Mouse (Mus musculus): ENCODE measurements around the gene Gdf9. TPM values are rescaled to one million over a fixed set of nuclear protein-coding genes. Genes with fewer than 3 reads are reported as not detected.
"Not testable (repeated sequence)": the region's sequence is repeated elsewhere in the genome, so short reads cannot be mapped to it uniquely, and the experiment has no call there.

The Gdf9 gene
- under 1 TPM; 0.20 to 0.54 TPM for total RNA-seq (2021)
- long read RNA-seq, experiment 1, result 0 reads
- long read RNA-seq, experiment 2, partial matches to known transcripts, result 0 of 2 reads
- long read RNA-seq, experiment 2, other reads (novel, unspliced or antisense), result 2 of 2 reads

DNA sequence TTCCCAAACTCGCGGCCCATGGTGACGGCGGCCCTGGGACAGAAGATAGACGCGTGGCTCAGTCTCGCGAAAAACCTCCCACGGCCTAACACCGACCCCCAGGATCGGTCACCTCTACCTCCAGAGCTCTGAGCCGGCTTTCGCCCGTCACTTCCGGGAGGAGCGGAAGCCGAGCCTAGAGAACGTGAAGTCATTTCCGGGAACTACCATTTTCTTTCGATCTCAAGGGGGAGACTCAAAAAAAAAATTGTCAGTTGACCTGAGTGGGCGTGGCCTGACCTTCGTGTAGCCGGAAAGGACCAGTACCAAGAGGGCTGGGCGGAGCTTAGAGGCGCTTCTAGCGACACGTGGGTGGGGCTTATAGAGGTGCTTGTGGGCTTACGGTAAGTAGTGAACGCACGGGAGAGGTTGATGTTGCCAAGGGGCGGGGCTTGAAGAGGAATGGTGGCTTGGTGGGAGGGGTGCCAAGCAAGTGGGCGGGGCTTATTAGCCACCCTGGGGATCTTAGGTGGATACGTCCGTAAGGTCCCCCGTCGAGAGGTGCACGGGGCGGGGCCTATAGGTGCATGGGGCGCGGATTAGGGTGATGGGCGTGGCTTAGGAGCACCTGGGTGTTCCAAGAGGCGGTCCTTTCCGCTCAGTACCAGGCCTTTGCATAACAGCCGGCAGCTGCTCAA lies at the start of gene Gdf9, which contains the start of gene Uqcrq:
Gdf9 (plus strand) TSS at position 354 of the 677 bp plus-strand sequence.
Uqcrq (minus strand) TSS at position 162 of the 677 bp plus-strand sequence.
- DNase-seq, result peak; percentile 98

DNA sequence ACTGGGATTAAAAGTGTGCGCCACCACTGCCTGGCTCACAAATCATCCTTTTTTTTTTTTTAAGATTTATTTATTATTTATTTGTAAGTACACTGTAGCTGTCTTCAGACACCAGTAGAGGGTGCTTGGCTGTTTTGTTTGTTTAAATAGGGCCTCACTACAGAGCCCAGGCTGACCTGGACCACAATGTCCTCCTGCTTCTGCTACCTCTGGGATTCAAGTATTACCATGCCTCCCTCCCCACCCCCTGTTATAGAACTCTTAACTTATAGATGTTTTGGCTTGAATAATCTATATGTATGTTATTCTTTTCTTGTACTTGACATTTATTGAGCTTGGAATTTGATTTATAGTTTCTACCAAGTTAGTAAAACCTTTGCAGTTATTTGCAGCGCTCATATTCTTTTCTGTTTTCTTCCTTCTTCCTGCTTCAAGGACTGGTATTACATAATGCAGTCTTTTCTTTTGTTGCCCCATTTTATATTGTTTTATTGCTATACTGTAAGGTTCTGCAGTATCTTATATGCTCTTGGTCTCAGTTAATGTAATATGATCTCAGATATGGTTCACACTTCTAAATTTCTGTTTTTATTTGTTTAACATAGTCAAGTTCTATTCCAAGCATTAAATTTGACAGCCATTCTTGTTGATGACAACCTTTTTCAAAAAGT lies 46.9 kb upstream of the Gdf9 start:
- no peak for DNase-seq

DNA sequence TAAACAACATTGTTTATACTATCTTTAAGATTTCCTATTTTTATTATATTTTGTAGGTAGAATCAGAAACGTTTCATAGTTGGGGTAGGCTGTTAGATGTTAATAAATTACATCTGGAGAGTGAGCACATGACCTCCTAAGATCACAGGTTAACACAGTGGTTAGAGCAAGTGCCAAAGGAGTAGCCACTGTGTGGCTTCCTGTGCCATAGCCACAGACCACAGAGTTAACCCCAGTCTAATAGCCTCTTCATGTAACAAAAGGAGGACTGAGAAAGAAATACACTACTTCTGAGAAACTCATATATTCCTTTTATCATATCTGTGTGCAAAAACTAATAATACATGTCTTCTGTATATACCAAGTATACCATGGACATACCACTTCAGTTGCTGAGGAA lies 37.0 kb upstream of the Gdf9 start:
- no peak for DNase-seq

DNA sequence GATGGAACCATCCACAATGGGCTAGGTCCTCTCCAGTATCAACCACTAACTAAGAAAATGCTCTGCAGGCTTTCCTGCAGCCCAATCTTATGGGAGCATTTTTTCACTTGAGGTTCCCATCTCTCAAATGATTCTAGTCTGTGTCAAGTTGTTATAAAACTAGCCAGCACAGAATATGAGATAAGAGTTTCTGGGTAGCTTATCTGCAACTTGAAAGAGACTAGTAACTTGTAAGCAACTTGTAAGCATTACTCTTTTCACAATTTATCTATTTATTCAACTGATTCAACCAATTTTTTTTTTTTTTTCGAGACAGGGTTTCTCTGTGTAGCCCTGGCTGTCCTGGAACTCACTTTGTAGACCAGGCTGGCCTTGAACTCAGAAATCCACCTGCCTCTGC lies 27.2 kb upstream of the Gdf9 start:
- no peak for DNase-seq

DNA sequence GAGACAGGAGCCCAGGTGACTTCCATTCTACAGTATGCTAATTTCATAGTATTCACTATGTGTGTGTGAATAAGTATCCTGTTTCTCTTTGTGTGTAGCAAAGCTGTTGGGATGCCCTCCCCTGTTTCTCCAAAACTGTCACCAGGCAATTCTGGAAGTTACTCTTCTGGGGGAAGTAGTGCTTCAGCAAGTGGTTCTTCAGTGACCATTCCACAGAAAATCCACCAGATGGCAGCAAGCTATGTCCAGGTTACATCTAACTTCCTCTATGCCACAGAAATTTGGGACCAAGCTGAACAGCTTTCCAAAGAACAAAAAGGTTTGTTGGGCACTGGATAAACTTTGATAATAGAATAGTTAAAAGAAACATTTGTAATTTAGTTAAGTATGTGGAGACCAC lies 19.1 kb upstream of the Gdf9 start:
- DNase-seq, result no peak

DNA sequence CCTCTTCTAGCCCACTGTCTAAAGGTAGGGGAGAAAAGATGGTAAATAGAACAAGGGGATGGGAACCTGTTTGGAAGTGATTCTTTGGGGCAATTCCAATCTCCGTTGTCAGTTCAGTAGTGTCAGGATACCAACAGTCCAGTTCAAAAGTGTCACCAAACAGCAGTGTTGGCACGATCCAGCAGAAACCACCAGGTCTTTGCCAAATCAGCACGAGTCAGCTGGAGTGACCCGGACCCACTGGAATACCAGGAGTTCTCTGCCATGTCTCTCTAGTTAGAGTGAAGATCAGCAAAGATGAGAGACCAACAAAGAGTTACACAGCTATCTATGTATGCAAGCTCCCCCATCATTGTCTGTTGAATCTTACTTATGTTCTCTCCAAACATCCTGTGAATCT lies 17.0 kb upstream of the Gdf9 start:
- no peak for DNase-seq

DNA sequence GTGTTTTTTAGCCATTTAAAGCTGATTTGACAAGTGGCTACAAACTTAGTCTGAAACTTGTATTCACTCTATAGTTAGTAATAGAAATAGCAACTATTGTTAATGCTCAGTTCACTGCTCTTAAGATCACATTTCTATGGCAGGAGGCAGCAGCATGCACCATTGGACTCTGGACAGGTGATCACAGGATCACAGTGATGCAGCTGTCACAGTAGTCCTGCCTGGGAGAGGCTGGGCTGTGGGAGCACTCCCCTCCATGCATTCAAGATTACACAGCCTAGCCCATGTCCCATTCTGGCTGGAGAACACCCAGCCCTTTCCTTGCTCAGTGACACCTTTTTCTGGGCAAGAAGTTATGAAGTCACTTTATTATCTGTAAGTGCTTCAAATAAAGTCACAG lies 12.8 kb upstream of the Gdf9 start:
- no peak for DNase-seq

DNA sequence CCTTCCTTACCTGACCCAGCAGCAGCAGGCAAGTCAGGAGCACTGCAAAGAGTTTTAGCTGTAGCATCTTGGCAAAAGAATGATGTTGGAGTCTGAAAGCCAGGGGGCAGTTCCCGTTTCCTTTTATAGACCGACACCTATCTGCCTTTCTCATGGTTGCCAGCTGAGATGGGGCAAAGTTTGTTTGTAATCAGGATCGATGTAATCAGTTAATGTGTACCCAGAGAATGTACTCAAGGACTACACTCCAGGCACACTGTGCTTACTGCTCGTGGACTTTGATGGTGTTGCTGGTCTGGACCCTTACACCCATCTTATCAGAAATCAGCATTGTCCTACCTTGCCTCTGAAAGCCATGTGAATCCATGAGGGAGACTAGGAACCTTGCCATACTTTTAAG lies 7.8 kb upstream of the Gdf9 start, which contains the start of gene Leap2:
Leap2 (minus strand) TSS at position 135 of the 400 bp plus-strand sequence.
- DNase-seq, result no peak

DNA sequence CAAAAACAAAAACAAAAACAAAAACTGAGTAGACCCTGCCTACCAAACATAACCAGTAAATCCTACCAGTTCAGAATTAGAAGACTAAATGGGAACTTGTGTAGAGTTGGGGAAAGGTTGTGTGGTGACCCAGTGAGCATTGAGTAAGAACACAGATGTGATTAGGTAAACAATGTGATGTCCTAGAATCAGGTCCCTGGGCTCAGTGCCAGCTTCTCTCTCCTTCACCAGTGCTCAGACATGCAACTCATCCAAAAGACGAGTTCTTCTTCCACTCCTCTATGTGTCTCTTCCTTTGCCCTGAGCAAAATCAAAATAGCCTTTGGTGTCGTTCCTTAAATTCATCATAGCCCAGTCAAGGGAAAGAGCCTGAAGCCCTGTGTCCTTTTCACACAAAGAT lies 6.0 kb upstream of the Gdf9 start:
- no peak for DNase-seq

DNA sequence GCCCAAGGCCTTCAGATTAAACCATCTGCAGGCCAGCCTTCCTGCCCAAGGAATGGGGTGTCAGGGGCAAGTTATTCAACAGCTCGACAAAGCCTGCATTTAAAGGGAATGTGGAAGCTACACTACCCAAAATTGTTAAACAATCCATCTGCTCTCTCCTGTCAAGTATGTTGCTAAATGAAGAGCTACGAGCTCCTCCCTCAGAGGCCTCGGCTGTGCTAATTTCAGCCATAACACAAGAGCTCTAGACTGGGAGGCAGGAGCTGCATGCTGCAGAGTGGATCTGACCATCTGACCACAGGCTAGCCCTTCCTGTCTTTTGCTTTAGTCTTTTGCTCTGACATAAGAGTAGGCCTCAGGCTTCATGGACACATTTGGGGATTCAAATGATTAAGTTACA lies 5.6 kb upstream of the Gdf9 start:
- DNase-seq, result no peak

DNA sequence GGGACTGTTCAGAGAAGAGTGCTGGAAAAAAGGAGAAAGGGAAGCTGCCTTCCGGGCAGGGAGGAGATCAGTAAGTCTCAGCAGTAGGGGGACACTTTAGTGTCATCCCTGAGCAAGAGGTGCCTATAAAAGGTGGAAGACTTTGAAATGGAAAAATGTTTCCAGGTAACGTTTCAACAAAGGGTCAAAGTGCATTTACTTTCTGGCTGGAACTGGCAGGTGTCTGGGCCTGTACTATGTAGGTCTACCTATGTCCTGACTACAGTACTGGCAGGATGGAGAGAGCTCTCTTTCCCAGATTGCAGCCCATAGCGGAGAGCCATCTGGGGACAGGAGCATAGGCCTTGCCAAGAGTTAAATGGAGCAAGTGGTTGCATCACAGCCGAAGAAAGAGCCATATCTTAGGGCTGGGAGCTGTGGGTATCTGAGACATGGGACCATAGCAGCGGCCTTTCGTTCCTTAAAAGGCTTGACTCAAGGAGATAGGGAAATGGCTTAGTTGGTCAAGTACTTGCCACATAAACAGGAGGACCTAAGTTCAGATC lies 5.0 kb upstream of the Gdf9 start:
- DNase-seq, result no peak

DNA sequence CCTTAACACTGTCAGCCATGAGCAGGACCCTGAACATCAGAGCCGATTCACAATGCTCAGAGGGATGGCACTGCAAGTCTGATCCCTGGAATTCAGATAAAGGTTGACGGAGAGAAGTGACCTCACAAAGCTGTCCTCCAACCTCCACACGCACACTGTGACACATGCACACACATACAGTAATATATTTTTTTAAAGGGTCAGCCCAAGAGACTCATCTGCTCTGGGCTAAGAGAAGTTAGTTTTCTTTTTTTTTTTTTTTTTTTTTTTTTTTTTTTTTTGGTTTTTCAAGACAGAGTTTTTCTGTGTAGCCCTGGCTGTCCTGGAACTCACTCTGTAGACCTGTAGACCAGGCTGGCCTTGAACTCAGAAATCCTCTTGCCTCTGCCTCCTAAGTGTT lies 3.9 kb upstream of the Gdf9 start:
- not testable (repeated sequence) for DNase-seq

DNA sequence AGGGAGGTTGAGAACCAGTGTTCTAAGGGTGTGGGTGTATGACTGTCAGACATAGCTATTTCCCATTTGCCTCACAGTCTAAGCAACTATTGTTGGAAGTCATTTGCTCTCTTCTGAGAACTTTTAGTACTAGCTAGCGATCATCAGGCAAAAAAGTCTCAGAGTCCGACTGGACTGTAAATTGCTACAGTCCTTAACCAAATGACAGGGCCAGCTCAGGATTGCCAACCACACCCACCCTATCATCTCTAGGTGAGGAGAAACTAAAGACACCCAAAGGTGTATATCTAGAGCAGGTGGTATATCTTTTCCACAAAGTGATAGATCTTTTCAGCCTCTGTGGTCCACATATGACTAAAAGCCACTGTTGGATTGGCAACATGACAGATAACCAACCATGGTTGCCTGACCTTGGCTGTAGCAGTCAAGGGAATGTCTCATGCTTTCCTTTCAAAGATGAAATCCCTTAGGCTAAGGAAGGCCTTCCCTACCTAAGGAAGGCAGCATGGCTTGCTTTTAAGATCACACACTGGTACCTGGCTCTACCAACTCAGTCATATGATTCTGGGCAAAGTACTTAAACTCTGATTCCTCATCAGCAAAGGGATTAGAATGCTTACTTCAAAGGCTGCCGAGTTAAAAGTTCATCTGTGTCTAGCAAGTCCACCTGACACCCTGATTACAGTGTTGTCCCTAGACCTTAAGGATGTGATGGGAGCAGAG lies 2.7 kb upstream of the Gdf9 start:
- DNase-seq, result no peak

DNA sequence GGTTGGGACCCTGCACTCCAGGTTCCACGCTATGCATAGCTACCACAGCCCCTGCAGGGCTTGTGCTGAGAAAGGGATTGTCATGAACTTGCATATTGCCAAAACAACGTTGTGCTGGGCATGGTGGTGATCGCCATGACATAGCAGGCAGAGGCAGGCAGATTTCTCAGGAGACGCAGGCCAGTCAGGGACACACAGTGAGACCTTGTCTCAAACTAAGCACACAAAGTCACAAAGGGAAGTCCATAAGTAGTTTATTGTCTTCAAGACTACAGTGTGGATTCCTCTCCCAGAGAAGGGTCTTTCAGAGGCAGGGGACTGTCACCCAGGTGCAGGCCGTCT lies 2.1 kb upstream of the Gdf9 start:
- DNase-seq, result no peak

DNA sequence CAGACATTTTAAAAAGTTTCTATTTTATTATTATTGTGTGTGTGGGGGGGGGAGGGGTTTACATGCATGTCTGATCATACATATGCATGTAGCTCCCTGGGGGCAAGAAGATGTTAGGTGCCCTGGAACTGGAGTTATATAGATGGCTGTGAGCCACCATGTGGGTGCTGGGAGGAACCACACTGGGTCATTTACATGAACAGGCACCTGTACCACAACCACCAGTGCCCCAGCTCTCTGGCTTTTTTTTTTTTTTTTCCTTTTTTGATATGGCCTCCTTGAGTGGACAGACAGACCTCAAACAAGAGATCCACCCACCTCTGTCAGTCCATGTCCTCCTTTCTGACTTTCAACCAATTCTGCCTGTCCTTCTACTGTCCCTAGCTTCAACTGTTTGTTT lies 1.6 kb upstream of the Gdf9 start:
- no peak for DNase-seq

DNA sequence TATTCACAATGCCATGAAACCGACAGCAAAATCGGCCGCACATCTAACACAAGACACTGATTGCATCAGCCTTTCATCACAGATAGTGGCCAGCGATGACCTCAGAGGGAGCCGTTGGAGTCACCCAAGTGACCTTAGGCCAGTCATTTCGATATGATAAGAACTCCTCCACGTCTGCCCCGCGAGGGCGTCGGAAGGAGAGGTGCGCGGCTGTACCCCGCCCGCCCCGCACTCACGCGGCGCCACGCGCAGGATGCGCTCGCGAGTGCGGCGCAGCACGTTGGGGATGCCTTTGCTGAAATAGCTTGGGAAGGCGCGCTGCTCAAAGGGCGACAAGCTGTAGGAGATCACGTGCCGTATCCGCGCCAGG lies 538 bp upstream of the Gdf9 start:
- no peak for DNase-seq

DNA sequence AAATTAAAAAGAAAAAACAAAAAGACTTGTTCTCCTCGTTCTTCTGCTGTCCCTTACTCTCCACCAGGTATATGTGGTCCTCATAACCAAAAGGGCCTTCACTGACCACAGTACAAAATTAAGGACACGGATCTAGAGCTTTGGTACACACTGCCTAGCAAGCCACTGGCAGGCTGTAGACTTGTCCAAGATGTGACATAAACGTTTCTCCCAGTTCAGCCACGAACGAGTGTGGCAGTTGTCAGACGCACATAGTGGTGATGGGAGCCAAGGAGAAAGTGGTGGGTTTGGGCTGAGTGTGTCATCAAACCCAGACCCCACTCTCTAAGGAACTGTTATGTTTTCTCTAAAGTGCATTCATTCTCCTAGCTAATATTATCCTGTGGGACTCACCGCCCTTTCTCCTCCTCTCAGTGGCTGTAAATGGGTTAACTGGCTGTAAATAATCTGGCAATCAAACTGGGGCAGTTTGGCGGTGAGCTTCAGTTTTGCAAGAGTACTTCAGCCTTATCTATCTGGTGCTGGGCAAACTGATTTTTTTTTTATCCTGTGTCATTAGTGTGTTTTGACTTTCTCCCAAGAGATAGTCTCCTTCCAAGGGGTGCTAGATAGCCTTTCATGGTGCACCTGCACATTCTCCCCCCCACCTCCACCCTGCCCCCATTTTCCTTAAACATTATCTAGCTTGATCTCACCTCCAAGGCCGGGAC lies 679 bp downstream of the Gdf9 start:
- peak; percentile 24 for DNase-seq

DNA sequence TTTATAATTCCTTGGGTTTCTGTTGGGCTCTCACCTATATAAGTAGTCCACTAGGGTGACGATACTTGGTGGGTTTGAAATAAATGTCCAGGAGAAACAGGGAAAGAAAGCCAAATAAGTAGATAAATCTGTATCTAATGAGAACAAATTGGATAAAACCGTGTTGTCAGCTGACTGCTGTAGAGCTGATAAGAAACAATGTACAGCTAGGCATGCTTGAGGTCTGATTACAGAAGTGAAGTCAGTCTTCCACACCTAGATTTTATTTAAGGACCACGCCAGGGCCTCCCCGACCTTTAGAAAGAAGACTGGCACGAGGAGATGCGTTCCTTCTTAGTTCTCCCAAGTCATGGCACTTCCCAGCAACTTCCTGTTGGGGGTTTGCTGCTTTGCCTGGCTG lies 2.2 kb downstream of the Gdf9 start:
- no peak for DNase-seq

DNA sequence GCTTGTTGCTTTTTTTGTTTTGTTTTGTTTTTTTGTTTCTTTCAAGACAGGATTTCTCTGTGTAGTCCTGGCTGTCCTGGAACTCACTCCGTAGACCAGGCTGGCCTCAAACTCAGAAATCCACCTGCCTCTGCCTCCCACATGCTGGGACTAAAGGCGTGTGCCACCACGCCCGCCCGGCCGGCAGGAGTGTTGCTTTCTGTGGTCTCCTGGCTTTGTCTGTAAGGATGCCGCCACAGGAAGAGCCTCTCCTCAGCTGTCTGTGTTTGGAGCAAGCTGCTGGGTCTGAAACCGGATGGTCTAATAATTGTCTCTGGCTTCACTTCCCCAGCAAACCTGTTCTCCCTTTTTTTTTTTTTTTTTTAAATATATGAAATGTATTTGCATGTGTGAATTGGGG lies 4.7 kb downstream of the Gdf9 start:
- DNase-seq, result no peak

DNA sequence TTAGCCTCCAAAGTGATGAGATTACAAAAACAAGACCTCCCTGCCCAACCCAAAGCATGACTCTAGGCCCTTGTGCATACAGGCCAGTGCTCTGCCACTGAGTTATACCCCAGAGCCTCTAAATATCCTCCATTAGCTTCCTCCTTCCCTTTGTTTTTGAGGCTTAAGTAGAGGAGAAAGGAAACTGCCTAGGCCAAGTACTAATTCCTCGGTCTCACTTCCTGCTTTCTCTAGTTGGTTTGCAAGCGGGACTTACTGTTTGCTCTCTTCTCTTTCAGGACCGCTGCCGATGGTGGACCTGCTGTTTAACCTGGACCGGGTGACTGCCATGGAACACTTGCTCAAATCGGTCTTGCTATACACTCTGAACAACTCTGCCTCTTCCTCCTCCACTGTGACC lies 5.5 kb downstream of the Gdf9 start:
- no peak for DNase-seq

DNA sequence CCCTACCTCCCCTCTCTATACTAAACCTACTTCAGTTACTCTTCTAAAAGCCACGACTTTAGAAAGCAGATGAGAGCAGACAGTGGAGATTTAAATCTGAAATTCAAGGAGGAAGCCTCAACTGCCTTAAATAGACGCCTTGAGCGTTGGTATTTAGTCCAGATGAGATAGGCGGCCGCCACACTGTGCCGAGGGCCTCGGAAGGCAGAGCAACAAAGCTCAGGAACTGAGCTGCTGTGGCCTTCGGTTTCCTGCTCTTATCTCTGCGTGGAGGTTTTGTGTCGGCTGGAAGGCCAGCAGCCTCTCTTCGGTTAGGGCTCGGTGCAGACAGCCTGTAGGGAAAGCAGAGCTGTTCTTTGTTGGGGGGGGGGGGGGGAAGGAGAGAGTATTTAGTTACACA lies 11.1 kb downstream of the Gdf9 start:
- no peak for DNase-seq

DNA sequence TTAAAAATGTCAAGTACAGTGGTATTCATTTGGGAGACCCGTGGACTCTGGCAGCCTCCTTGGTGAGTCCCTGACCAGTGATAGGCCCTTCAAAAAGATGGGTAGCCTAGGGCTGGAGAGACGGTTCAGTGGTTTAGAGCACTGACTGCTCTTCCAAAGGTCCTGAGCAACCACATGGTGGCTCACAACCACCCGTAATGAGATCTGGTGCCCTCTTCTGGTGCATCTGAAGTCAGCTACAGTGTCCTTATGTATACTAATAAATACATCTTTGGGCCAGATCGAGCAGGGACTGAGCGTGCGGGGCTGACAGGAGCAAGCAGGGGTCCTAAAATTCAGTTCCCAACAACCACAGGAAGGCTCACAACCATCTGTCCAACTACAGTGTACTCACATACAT lies 13.0 kb downstream of the Gdf9 start:
- DNase-seq, result no peak
